Mouse (Mus musculus): ENCODE results near the gene Adamtsl2. TPM values are rescaled to one million over a fixed set of nuclear protein-coding genes. Genes with fewer than 3 reads are reported as not detected.

Gene Adamtsl2
- polyA plus RNA-seq (2016; fragmentation: Nextera tagmentation; extraction: Ambion mirVana), result 5.3 and 5.4 TPM in 2 replicates

GRCm38 (mm10) chr2:27079152-27079584 lies at the start of gene Adamtsl2:
Gene Adamtsl2, plus strand, starts transcription at chr2:27079379.
- ATAC-seq (ENCODE audit: low FRiP score), result peak; percentile 75
- Histone ChIP-seq H3K27ac (peak within 1 kb of the TSS; percentile 57), H3K9me3 (no peaks in the 10 kb centered on the region), H3K36me3 (replicated peaks) (no peaks in the 10 kb centered on the region), H3K4me2 (peak within 1 kb of the TSS; percentile 25; the same call in 1 of the 2 replicates), H3K4me1 (peaks cover 26% of the 10 kb centered on the region), H3K4me3 (replicated peaks) (0 out of 2 replicates have a peak within 1 kb of the TSS, but pooled peaks have one; percentile 2), H3K27me3 (peaks cover 5% of the 10 kb centered on the region; the same call in 1 of the 2 replicates), H3K9ac (no peak within 1 kb of the TSS)
- 6% methylated on average over 10 of the region's 10 CpGs for WGBS

DNA sequence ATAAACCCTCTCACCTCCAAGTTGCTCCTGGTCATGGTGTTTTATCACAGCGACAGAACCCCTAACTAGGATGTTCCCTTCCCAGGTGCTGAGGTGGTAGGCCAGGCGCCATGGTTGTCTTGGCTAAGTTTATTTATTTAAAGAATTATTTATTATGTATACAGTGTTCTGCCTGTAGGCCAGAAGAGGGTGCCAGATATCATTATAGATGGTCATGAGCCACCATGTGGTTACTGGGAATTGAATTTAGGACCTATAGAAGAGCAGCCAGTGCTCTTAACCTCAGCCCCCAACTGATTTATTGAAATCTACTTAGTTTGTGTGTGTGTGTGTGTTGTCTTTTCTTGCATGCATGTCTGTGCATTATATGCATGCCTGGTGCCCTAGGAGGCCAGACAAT lies 46.8 kb upstream of the Adamtsl2 start:
- Histone ChIP-seq H3K27me3 (peaks cover 16% of the 10 kb centered on the region), H3K4me1 (peaks cover 11% of the 10 kb centered on the region), H3K9ac (no peak overlapping the region), H3K4me2 (no peak overlapping the region), H3K36me3 (replicated peaks) (no peaks in the 10 kb centered on the region), H3K9me3 (no peaks in the 10 kb centered on the region), H3K4me3 (replicated peaks) (no peak overlapping the region), H3K27ac (no peak overlapping the region)
- WGBS, result 80% methylated on average over 2 of the region's 2 CpGs
- no peak for ATAC-seq (ENCODE audit: low FRiP score)

- H3K4me1 ChIP-seq, result peaks cover 4% of the 10 kb centered on the region; the same call in 1 of the 2 replicates
- H3K27me3 ChIP-seq, result no peaks in the 10 kb centered on the region
- H3K9ac ChIP-seq, result no peak overlapping the region
- no peak for ATAC-seq (ENCODE audit: low FRiP score)
- WGBS, result 79% methylated on average over 3 of the region's 3 CpGs
- no peak overlapping the region for H3K4me2 ChIP-seq
- H3K4me3 ChIP-seq (replicated peaks), result no peak overlapping the region
- no peaks in the 10 kb centered on the region for H3K36me3 ChIP-seq (replicated peaks)
- no peaks in the 10 kb centered on the region for H3K9me3 ChIP-seq
- no peak overlapping the region for H3K27ac ChIP-seq
Measured at GRCm38 (mm10) chr2:27036003-27036402, 43.2 kb upstream of the Adamtsl2 start.

DNA sequence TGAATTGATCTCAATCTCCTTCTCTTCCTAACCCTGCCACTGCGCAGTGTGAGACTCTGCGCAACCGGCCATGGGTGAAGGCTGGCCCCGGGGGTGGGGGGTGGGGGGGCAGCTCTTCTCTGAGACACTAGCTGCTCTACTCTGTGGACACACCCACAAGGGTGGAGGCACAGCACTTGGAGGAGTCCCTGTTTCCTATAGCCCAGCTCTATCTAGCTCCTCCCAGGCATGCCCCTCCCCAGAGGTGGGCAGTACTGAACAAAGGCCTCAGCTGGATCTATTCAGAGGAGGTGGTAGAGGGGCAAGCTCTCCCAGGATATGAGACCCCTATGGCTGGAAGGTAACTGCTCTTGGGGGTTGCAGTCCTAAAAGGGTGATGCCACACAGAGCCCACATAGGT lies 42.2 kb upstream of the Adamtsl2 start:
- 55% methylated on average over 4 of the region's 4 CpGs for WGBS
- Histone ChIP-seq H3K9ac (no peak overlapping the region), H3K4me1 (peaks cover 4% of the 10 kb centered on the region; the same call in 1 of the 2 replicates), H3K4me2 (no peak overlapping the region), H3K27ac (no peak overlapping the region), H3K9me3 (no peaks in the 10 kb centered on the region), H3K4me3 (replicated peaks) (no peak overlapping the region), H3K27me3 (0 out of 2 replicates have a peak, but pooled peaks cover 5% of the 10 kb centered on the region), H3K36me3 (replicated peaks) (no peaks in the 10 kb centered on the region)
- ATAC-seq (ENCODE audit: low FRiP score), result no peak

DNA sequence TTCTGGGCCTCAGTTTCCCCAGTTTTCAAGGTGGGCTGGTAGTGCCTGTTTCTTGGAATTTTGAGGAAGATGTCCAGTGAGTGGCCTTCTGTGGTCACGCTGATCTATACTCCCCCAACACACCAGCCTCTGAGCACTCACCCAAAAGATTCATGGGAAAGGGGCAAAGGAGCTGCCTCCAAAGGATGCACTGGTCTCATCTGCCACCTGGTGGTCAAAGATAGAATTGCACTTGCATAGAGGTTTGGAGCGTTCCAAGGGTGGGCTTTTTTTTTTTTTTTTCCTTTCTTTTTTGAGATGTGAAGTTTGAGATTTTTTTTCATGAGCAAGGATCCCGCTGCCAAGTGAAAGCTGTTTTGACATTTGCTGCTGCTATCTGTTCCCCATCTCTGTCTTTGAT lies 40.6 kb upstream of the Adamtsl2 start:
- Histone ChIP-seq H3K9me3 (no peaks in the 10 kb centered on the region), H3K36me3 (replicated peaks) (no peaks in the 10 kb centered on the region), H3K4me1 (peaks cover 4% of the 10 kb centered on the region; the same call in 1 of the 2 replicates), H3K27me3 (0 out of 2 replicates have a peak, but pooled peaks cover 5% of the 10 kb centered on the region), H3K4me3 (replicated peaks) (no peak overlapping the region), H3K4me2 (no peak overlapping the region), H3K9ac (no peak overlapping the region), H3K27ac (no peak overlapping the region)
- WGBS, result 3% methylated on average over 3 of the region's 3 CpGs
- ATAC-seq (ENCODE audit: low FRiP score), result peak; percentile 59; the same call in 1 of the 2 replicates

- Histone ChIP-seq H3K4me3 (replicated peaks) (no peak overlapping the region), H3K9ac (0 out of 2 replicates have a peak overlapping the region, but pooled peaks have one; percentile 22), H3K36me3 (replicated peaks) (no peaks in the 10 kb centered on the region), H3K9me3 (no peaks in the 10 kb centered on the region), H3K27me3 (0 out of 2 replicates have a peak, but pooled peaks cover 7% of the 10 kb centered on the region), H3K4me2 (no peak overlapping the region), H3K27ac (no peak overlapping the region), H3K4me1 (peaks cover 4% of the 10 kb centered on the region; the same call in 1 of the 2 replicates)
- ATAC-seq (ENCODE audit: low FRiP score), result no peak
- 8% methylated on average over 1 of the region's 1 CpGs for WGBS
Measured at GRCm38 (mm10) chr2:27039286-27039685, 39.9 kb upstream of the Adamtsl2 start.

DNA sequence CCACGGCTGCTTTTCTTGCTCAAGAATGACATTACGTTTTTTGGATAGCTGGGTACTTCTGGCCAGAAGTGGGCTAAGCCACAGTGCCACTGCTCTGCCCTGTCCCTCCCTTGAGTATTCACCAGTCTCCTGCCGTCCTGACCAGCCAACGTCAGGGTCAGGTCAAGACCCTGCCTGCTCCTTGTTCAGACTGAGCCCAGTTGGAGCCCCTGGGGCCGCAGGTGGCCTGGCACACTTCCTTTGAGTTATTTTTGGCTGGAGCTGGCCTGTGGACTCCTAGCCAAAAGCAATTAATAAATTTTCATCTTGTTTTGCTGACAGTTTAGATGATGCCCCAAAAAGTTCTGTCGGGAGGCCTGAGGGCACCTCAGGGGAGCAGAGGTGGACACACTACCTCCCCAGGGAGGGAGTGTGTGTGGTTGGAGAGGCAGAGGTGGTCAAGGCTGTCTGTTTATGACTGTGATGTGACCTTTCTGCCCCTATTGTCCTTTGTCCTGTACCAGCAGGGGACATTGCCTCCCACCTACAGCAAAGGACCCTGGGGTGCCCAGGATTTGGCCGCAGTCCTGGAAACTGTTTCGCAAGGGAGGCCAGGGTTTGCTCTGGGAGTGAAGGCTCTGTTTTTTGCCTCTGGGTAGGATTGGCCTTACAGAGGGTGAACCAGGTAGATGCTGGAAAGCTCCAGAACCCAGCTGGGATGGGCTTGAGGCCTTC lies 36.9 kb upstream of the Adamtsl2 start:
- no peaks in the 10 kb centered on the region for H3K4me1 ChIP-seq
- no peak overlapping the region for H3K4me3 ChIP-seq (replicated peaks)
- no peak overlapping the region for H3K9ac ChIP-seq
- 77% methylated on average over 8 of the region's 8 CpGs for WGBS
- H3K9me3 ChIP-seq, result no peaks in the 10 kb centered on the region
- no peaks in the 10 kb centered on the region for H3K36me3 ChIP-seq (replicated peaks)
- H3K27me3 ChIP-seq, result 0 out of 2 replicates have a peak, but pooled peaks cover 10% of the 10 kb centered on the region
- H3K4me2 ChIP-seq, result no peak overlapping the region; the same call in 1 of the 2 replicates
- no peak overlapping the region for H3K27ac ChIP-seq
- ATAC-seq (ENCODE audit: low FRiP score), result no peak

DNA sequence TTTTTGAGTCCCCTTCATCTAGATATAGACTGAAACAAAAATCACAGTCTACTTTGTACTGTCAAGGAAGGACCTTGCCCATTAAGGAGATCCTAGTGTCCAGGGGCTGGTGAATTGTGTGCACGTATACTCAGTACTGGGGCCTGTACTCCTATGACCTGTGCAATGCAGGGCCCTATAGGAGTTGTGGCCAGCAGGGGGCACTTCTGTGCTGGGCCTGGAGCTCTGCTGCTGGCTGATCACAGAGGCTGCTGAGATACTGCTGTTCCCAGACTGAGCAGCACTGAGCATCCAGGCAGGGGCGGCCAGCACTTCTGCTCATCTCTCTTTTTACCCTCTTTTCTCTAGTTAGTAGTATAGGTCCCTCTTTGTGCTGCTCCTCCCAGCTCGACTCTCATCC lies 35.7 kb upstream of the Adamtsl2 start:
- H3K4me2 ChIP-seq, result no peak overlapping the region
- peak; percentile 85 for ATAC-seq (ENCODE audit: low FRiP score)
- WGBS, result 18% methylated on average over 3 of the region's 3 CpGs
- no peaks in the 10 kb centered on the region for H3K9me3 ChIP-seq
- H3K9ac ChIP-seq, result no peak overlapping the region
- H3K4me3 ChIP-seq (replicated peaks), result no peak overlapping the region
- H3K27me3 ChIP-seq, result 0 out of 2 replicates have a peak, but pooled peaks cover 10% of the 10 kb centered on the region
- H3K36me3 ChIP-seq (replicated peaks), result no peaks in the 10 kb centered on the region
- H3K4me1 ChIP-seq, result no peaks in the 10 kb centered on the region
- no peak overlapping the region for H3K27ac ChIP-seq

- 0 out of 2 replicates have a peak, but pooled peaks cover 10% of the 10 kb centered on the region for H3K27me3 ChIP-seq
- H3K27ac ChIP-seq, result no peak overlapping the region
- H3K9me3 ChIP-seq, result no peaks in the 10 kb centered on the region
- WGBS, result 81% methylated on average over 4 of the region's 4 CpGs
- no peak overlapping the region for H3K4me2 ChIP-seq
- H3K4me1 ChIP-seq, result no peaks in the 10 kb centered on the region
- H3K9ac ChIP-seq, result no peak overlapping the region
- H3K36me3 ChIP-seq (replicated peaks), result no peaks in the 10 kb centered on the region
- ATAC-seq (ENCODE audit: low FRiP score), result no peak
- H3K4me3 ChIP-seq (replicated peaks), result no peak overlapping the region
Measured at GRCm38 (mm10) chr2:27044166-27044565, 35.0 kb upstream of the Adamtsl2 start.

GRCm38 (mm10) chr2:27044641-27045040 lies 34.5 kb upstream of the Adamtsl2 start:
- no peaks in the 10 kb centered on the region for H3K4me1 ChIP-seq
- no peak overlapping the region for H3K4me2 ChIP-seq
- no peaks in the 10 kb centered on the region for H3K36me3 ChIP-seq (replicated peaks)
- H3K27ac ChIP-seq, result no peak overlapping the region
- no peak overlapping the region for H3K4me3 ChIP-seq (replicated peaks)
- no peak for ATAC-seq (ENCODE audit: low FRiP score)
- no peak overlapping the region for H3K9ac ChIP-seq
- WGBS, result 76% methylated on average over 3 of the region's 3 CpGs
- no peaks in the 10 kb centered on the region for H3K9me3 ChIP-seq
- 0 out of 2 replicates have a peak, but pooled peaks cover 10% of the 10 kb centered on the region for H3K27me3 ChIP-seq

- no peaks in the 10 kb centered on the region for H3K9me3 ChIP-seq
- H3K4me2 ChIP-seq, result no peak overlapping the region
- no peak overlapping the region for H3K4me3 ChIP-seq (replicated peaks)
- H3K36me3 ChIP-seq (replicated peaks), result no peaks in the 10 kb centered on the region
- H3K27ac ChIP-seq, result no peak overlapping the region
- H3K27me3 ChIP-seq, result 0 out of 2 replicates have a peak, but pooled peaks cover 10% of the 10 kb centered on the region
- 70% methylated on average over 8 of the region's 8 CpGs for WGBS
- no peak for ATAC-seq (ENCODE audit: low FRiP score)
- H3K9ac ChIP-seq, result no peak overlapping the region
- no peaks in the 10 kb centered on the region for H3K4me1 ChIP-seq
Measured at GRCm38 (mm10) chr2:27045979-27046770, 33.0 kb upstream of the Adamtsl2 start.

DNA sequence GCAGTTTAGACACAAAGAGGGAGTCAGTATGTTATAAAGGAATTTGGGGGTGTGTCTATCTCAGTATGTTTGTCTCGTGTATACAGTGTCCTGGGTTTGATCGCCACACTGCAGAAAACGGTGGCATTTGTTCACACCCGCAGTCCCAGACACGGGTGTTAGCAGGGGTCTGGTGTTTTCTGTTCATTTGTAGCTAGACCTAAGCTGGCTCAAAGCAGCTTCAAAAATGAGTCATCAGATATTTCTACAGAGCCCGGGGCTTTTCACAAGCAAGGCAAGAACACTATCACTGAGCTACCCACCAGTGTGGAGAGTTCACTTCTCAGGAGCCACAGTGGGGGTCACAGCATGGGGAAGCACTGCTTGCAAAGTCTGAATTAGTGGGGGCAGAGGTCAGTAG lies 29.8 kb upstream of the Adamtsl2 start:
- no peak for ATAC-seq (ENCODE audit: low FRiP score)
- no peaks in the 10 kb centered on the region for H3K36me3 ChIP-seq (replicated peaks)
- no peak overlapping the region for H3K9ac ChIP-seq
- no peak overlapping the region for H3K4me2 ChIP-seq
- no peak overlapping the region for H3K4me3 ChIP-seq (replicated peaks)
- no peaks in the 10 kb centered on the region for H3K4me1 ChIP-seq
- no peak overlapping the region for H3K27ac ChIP-seq
- no peaks in the 10 kb centered on the region for H3K9me3 ChIP-seq
- 54% methylated on average over 6 of the region's 6 CpGs for WGBS
- H3K27me3 ChIP-seq, result 0 out of 2 replicates have a peak, but pooled peaks cover 2% of the 10 kb centered on the region
